Mouse (Mus musculus) neural tube, embryonic 12.5 days (tissue): Measurements from ENCODE around the gene Smpd3. TPM values are rescaled to one million over a fixed set of nuclear protein-coding genes. Genes with fewer than 3 reads are reported as not detected.

ENCODE experiments used
- ATAC-seq: fragments of 200-750 bp; cut with Nextera tagmentation; 2 replicates; pipeline ENCODE4 v1.8.0; 2017; ENCODE audit warnings: low read depth, mild to moderate bottlenecking, moderate TSS enrichment, moderate library complexity; ENCODE audit not compliant: low FRiP score
- H3K27ac ChIP-seq: fragments of 300-500 bp; sonication (generic); 2 replicates; pipeline ENCODE4 v1.5.1; 2016
- H3K27me3 ChIP-seq: fragments of 300-500 bp; sonication (generic); replicated peaks from 2 replicates; pipeline ENCODE4 v1.6.1; 2016; ENCODE audit warnings: mild to moderate bottlenecking
- H3K36me3 ChIP-seq: fragments of 300-500 bp; sonication (generic); 2 replicates; pipeline ENCODE4 v1.6.1; 2016; ENCODE audit warnings: mild to moderate bottlenecking
- H3K4me1 ChIP-seq: fragments of 300-500 bp; sonication (generic); 2 replicates; pipeline ENCODE4 v1.6.1; 2016
- H3K4me2 ChIP-seq: fragments of 300-500 bp; sonication (generic); replicated peaks from 2 replicates; pipeline ENCODE4 v1.6.1; 2016; ENCODE audit warnings: mild to moderate bottlenecking
- H3K4me3 ChIP-seq: fragments of 300-500 bp; sonication (generic); 2 replicates; pipeline ENCODE4 v1.5.1; 2016
- H3K9ac ChIP-seq: fragments of 300-500 bp; sonication (generic); 2 replicates; pipeline ENCODE4 v1.6.1; 2016; ENCODE audit warnings: mild to moderate bottlenecking
- H3K9me3 ChIP-seq: fragments of 300-500 bp; sonication (generic); 2 replicates; pipeline ENCODE4 v1.6.1; 2016; ENCODE audit warnings: mild to moderate bottlenecking
- WGBS: fragments of 180-500 bp; shearing (Covaris S2); methylation state at CpG from one replicate; pipeline ENCODE4 v1.1.7; 2016; 5-methylcytosine and 5-hydroxymethylcytosine counted together
- polyA plus RNA-seq: library from polyadenylated mRNA; unstranded; fragments of >200 nt; fragmentation: Nextera tagmentation; extraction: Ambion mirVana; gene quantifications from 2 replicates; pipeline ENCODE4 v1.2.1, GENCODE M21; 2016

Smpd3 gene
- polyA plus RNA-seq, 1 experiment from 2014 or later = 34.2 TPM

DNA sequence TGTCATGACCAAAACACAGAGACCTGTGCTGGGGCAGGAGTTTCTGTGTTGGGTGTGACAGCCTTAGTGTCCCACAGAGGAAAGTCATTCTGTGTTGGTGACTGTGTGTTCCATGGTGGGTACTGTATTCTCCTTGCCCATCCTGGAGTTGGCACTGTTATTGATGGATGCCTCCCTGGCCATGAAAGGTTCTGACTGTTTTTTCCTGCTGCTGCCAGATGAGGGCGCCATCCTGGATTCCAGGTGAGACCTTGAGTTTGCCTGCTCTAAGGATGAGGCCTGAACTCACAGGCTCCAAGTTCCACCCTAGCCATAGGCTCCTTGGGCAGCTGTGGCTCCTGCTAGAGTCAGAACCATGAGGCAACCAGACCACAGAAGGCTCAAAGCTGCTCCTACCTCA, 79.6 kb downstream of the Smpd3 start:
- Histone ChIP-seq H3K4me3 (no peak overlapping the region), H3K9me3 (no peaks in the 10 kb centered on the region), H3K4me1 (peaks cover 8% of the 10 kb centered on the region; the same call in 1 of the 2 replicates), H3K9ac (no peak overlapping the region), H3K27ac (no peak overlapping the region), H3K36me3 (peaks cover 76% of the 10 kb centered on the region), H3K4me2 (no peak overlapping the region), H3K27me3 (no peaks in the 10 kb centered on the region)
- 29% methylated on average over 1 of the region's 1 CpGs for WGBS
- ATAC-seq = no peak

- peaks cover 4% of the 10 kb centered on the region; the same call in 1 of the 2 replicates for H3K4me1 ChIP-seq
- H3K36me3 ChIP-seq = peaks cover 90% of the 10 kb centered on the region
- no peak overlapping the region for H3K4me3 ChIP-seq
- H3K27ac ChIP-seq = no peak overlapping the region
- H3K9ac ChIP-seq = no peak overlapping the region
- 76% methylated on average over 4 of the region's 4 CpGs for WGBS
- H3K4me2 ChIP-seq = no peak overlapping the region
- ATAC-seq = no peak
- H3K27me3 ChIP-seq = no peaks in the 10 kb centered on the region
- no peaks in the 10 kb centered on the region for H3K9me3 ChIP-seq
Measured at GRCm38 (mm10) chr8:106250186-106250585, 87.6 kb downstream of the Smpd3 start.

DNA sequence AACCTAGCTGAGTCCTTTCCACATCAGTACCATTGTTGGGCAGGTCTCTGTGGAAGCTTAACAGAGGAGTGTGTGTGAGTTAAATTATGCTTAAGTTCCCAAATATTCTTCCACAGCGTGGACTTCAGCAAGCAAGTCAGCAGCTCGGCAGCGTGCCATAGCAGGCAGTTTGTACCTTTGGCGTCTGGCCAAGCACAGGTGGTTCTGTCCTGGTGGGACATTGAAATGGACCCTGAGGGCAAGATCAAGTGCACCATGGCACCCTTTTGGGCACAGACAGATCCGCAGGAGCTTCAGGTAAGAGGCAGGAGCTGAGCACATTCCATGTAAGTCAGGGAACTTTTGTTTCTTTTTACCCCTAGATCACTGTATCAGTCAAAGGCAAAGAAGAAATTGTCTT, 100.7 kb downstream of the Smpd3 start:
- Histone ChIP-seq H3K4me3 (no peak overlapping the region), H3K4me2 (no peak overlapping the region), H3K36me3 (peaks cover 71% of the 10 kb centered on the region), H3K9ac (no peak overlapping the region), H3K27ac (no peak overlapping the region), H3K9me3 (no peaks in the 10 kb centered on the region), H3K4me1 (no peaks in the 10 kb centered on the region), H3K27me3 (no peaks in the 10 kb centered on the region)
- ATAC-seq = no peak
- WGBS = 93% methylated on average over 5 of the region's 5 CpGs

GRCm38 (mm10) chr8:106234567-106235261, 103.1 kb downstream of the Smpd3 start:
- 94% methylated on average over 17 of the region's 17 CpGs for WGBS
- peaks cover 69% of the 10 kb centered on the region for H3K36me3 ChIP-seq
- no peaks in the 10 kb centered on the region for H3K9me3 ChIP-seq
- H3K4me1 ChIP-seq = no peaks in the 10 kb centered on the region
- no peak overlapping the region for H3K9ac ChIP-seq
- H3K27ac ChIP-seq = no peak overlapping the region
- no peak overlapping the region for H3K4me2 ChIP-seq
- H3K27me3 ChIP-seq = no peaks in the 10 kb centered on the region
- ATAC-seq = no peak
- no peak overlapping the region for H3K4me3 ChIP-seq

- no peaks in the 10 kb centered on the region for H3K27me3 ChIP-seq
- no peak for ATAC-seq
- H3K36me3 ChIP-seq = peaks cover 75% of the 10 kb centered on the region
- WGBS = 81% methylated on average over 3 of the region's 3 CpGs
- no peaks in the 10 kb centered on the region for H3K4me1 ChIP-seq
- no peaks in the 10 kb centered on the region for H3K9me3 ChIP-seq
- no peak overlapping the region for H3K4me3 ChIP-seq
- no peak overlapping the region for H3K27ac ChIP-seq
- no peak overlapping the region for H3K4me2 ChIP-seq
- no peak overlapping the region for H3K9ac ChIP-seq
Measured at GRCm38 (mm10) chr8:106232751-106233150, 105.0 kb downstream of the Smpd3 start.

GRCm38 (mm10) chr8:106231536-106231935, 106.3 kb downstream of the Smpd3 start:
- WGBS = 90% methylated on average over 7 of the region's 7 CpGs
- ATAC-seq = no peak

GRCm38 (mm10) chr8:106226589-106226988, 111.2 kb downstream of the Smpd3 start:
- H3K4me1 ChIP-seq = no peaks in the 10 kb centered on the region
- H3K27ac ChIP-seq = no peak overlapping the region
- no peak overlapping the region for H3K4me3 ChIP-seq
- no peak overlapping the region for H3K9ac ChIP-seq
- H3K9me3 ChIP-seq = no peaks in the 10 kb centered on the region
- ATAC-seq = no peak
- 51% methylated on average over 9 of the region's 9 CpGs for WGBS
- H3K36me3 ChIP-seq = peaks cover 63% of the 10 kb centered on the region
- no peaks in the 10 kb centered on the region for H3K27me3 ChIP-seq
- no peak overlapping the region for H3K4me2 ChIP-seq

More at GRCm38 (mm10) chr8:106231536-106231935, 106.3 kb downstream of the Smpd3 start:
- H3K4me1 ChIP-seq = no peaks in the 10 kb centered on the region
- H3K4me2 ChIP-seq = no peak overlapping the region
- H3K9ac ChIP-seq = no peak overlapping the region
- peaks cover 70% of the 10 kb centered on the region for H3K36me3 ChIP-seq
- no peaks in the 10 kb centered on the region for H3K27me3 ChIP-seq
- no peak overlapping the region for H3K4me3 ChIP-seq
- no peak overlapping the region for H3K27ac ChIP-seq
- no peaks in the 10 kb centered on the region for H3K9me3 ChIP-seq

DNA sequence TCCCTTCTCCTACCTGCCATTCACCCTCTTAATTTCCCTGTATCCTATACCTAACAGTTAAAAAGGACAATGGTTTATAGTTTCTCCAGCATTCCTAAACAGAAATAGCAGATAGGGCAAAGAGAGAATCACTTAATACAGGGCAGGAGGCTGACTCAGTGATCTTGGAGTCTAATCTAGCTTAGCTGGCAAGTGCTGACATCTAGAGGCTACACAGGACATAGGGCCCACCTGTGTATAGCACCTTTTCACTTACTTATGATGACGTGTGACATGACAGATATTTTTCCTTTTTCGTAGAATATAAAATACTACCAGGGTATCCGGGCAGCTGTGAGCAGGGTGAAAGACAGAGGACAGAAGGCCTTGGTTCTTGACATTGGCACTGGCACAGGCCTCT, 118.2 kb downstream of the Smpd3 start:
- no peak for ATAC-seq
- Histone ChIP-seq H3K27ac (no peak overlapping the region), H3K27me3 (no peaks in the 10 kb centered on the region), H3K4me1 (no peaks in the 10 kb centered on the region), H3K4me3 (no peak overlapping the region), H3K9ac (no peak overlapping the region), H3K36me3 (peaks cover 63% of the 10 kb centered on the region), H3K9me3 (no peaks in the 10 kb centered on the region), H3K4me2 (no peak overlapping the region)
- 97% methylated on average over 3 of the region's 3 CpGs for WGBS

DNA sequence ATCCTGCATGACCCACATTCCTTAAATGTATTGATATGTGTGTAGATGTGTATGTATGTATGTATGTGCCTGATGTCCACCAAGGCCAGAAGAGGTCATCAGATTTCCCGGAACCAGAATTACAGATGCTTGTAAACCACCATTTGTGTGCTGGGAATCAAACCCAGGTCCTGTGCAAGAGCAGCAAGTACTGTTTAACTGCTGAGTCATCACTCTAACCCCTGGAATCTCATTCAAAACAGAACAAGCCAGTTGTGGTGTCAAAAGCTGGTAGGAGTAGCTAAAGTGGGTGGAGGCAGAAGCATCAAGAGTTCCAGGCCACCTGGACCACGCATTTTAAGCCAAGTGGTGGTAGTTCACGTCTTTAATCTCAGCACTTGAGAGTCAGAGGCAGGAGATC, 123.8 kb downstream of the Smpd3 start:
- Histone ChIP-seq H3K4me3 (no peak overlapping the region), H3K9ac (no peak overlapping the region), H3K36me3 (peaks cover 37% of the 10 kb centered on the region), H3K4me1 (peaks cover 11% of the 10 kb centered on the region), H3K27me3 (no peaks in the 10 kb centered on the region), H3K4me2 (no peak overlapping the region), H3K9me3 (no peaks in the 10 kb centered on the region), H3K27ac (no peak overlapping the region)
- WGBS = 93% methylated on average over 3 of the region's 3 CpGs
- no peak for ATAC-seq

GRCm38 (mm10) chr8:106211421-106211820, 126.4 kb downstream of the Smpd3 start:
- peak overlapping the region; percentile 57 for H3K27ac ChIP-seq
- 6% methylated on average over 13 of the region's 13 CpGs for WGBS
- no peak; the same call in 1 of the 2 replicates for ATAC-seq

GRCm38 (mm10) chr8:106210821-106211345, 126.9 kb downstream of the Smpd3 start, which contains the start of the genes Slc7a6os and Prmt7:
TSS of gene Slc7a6os (minus strand) at chr8:106210935.
TSS of gene Prmt7 (plus strand) at chr8:106210936.
- H3K4me2 ChIP-seq = peak within 1 kb of the TSS; percentile 81
- H3K4me3 ChIP-seq = peak within 1 kb of the TSS; percentile 73
- no peaks in the 10 kb centered on the region for H3K27me3 ChIP-seq
- peak within 1 kb of the TSS; percentile 71 for H3K27ac ChIP-seq
- peaks cover 38% of the 10 kb centered on the region for H3K36me3 ChIP-seq
- no peaks in the 10 kb centered on the region for H3K9me3 ChIP-seq
- peak; percentile 99 for ATAC-seq
- WGBS = under 1% methylated on average over 52 of the region's 52 CpGs
- H3K9ac ChIP-seq = peak within 1 kb of the TSS; percentile 84
- peaks cover 11% of the 10 kb centered on the region for H3K4me1 ChIP-seq

More at GRCm38 (mm10) chr8:106211421-106211820, 126.4 kb downstream of the Smpd3 start:
- Histone ChIP-seq H3K4me3 (peak overlapping the region; percentile 73), H3K4me1 (peaks cover 11% of the 10 kb centered on the region), H3K9me3 (no peaks in the 10 kb centered on the region), H3K4me2 (peak overlapping the region; percentile 81), H3K36me3 (peaks cover 37% of the 10 kb centered on the region), H3K27me3 (no peaks in the 10 kb centered on the region), H3K9ac (peak overlapping the region; percentile 84)

DNA sequence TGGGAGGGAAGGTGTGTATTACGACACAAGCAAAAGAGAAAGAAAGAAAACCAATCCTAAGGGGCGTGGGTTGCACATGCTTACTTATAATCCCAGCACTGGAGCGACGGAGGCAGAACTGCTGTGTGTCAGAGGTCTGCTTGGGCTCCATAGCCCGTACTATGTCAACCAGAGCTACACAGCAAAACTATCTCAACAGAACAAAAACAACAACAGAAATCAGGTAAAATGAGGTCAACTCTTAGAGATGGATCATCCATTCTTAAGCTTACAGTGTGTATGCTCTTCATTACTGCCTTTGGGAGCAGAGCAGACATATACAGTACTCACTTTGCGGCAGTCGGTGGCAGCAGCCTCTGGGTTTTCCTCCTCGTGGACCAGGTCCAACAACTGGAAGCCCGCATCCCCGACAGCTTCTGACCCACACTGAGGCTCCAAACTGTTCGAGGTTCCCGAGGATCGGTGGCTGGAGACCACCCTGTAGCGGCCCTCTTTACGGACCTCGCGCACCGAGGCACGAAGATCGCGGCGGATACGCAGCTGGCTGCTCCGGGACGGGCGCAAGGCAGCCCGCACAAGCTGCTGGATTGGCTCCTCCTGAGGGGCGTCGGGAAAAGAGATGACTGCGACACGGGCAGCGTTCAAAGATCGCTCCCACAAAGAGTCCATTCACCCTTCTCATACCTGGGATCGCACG, 127.6 kb downstream of the Smpd3 start:
- peak; percentile 83 for ATAC-seq
- Histone ChIP-seq H3K9ac (peak overlapping the region; percentile 84), H3K27ac (peak overlapping the region; percentile 71), H3K4me2 (peak overlapping the region; percentile 81), H3K4me1 (peaks cover 11% of the 10 kb centered on the region), H3K27me3 (no peaks in the 10 kb centered on the region), H3K36me3 (peaks cover 37% of the 10 kb centered on the region), H3K4me3 (peak overlapping the region; percentile 73), H3K9me3 (no peaks in the 10 kb centered on the region)
- under 1% methylated on average over 35 of the region's 35 CpGs for WGBS
